Mouse (Mus musculus): ENCODE results near the gene Dennd1b. TPM values are rescaled to one million over a fixed set of nuclear protein-coding genes. Genes with fewer than 3 reads are reported as not detected.
A peak's percentile ranks its signal among the peaks of the same experiment; 100 is the strongest.

Dennd1b gene
- polyA plus RNA-seq, 1 experiment from 2014 or later: 12.6 TPM

DNA sequence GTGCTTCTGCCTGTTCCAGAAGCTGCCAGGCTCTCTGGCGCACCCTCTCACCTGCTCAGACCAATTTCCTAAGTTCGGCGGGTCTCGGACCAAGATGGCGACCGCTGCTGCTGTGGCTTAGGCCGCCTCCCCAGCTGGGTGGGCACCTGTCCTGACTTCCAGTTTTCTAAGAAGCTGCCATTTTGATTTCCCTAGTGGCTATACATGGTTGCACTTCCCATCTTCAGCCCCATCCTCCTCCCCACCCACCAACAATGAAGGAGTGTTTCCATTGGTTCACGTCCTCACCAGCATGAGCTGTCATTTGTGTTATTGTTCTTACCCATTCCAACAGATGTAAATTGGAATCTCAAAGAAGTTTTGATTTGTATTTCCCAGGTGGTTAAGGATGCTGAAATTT lies 159.4 kb downstream of the Dennd1b start:
- DNase-seq (ENCODE audit: low spot score): no peak
- Histone ChIP-seq H3K36me3 (ENCODE audit: insufficient read depth, low read length) (no peaks in the 10 kb centered on the region), H3K9ac (replicated peaks; ENCODE audit: low read depth) (no peak overlapping the region), H3K9me3 (ENCODE audit: low read length) (no peaks in the 10 kb centered on the region), H3K27me3 (replicated peaks; ENCODE audit: insufficient read depth, low read length) (no peaks in the 10 kb centered on the region), H3K4me1 (ENCODE audit: insufficient read depth, low read depth, low read length) (no peaks in the 10 kb centered on the region; the same call in 1 of the 2 replicates), H3K4me2 (replicated peaks; ENCODE audit: low read depth, low read length) (no peak overlapping the region), H3K27ac (ENCODE audit: low read length) (no peak overlapping the region), H3K4me3 (ENCODE audit: low read depth, low read length) (no peak overlapping the region)
- TF ChIP-seq CTCF (IDR thresholded peaks at IDR 0.05) (no peak), EP300 (IDR thresholded peaks at IDR 0.05) (no peak)
- no peak for ATAC-seq
- 97% methylated on average over 8 of the region's 8 CpGs for WGBS

DNA sequence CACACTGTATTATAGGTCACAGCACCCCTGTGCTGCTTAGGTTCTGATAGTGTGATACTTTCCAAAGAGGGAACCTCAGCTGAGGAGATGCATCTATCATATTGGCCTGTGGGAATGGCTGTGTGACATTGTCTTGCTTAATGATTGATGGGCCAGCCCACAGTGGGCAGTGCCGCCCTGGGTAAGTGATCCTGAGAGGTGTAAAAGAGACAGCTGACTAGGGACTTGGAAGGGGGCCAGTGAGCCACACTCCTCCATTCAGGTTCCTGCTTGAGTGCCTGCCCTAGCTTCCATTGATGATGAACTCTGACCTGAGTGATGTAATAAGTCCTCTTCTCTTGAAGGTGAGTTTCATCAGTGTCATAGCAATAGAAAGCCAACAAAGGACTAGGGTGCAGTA lies 176.4 kb downstream of the Dennd1b start:
- Histone ChIP-seq H3K36me3 (ENCODE audit: insufficient read depth, low read length) (no peaks in the 10 kb centered on the region), H3K4me1 (ENCODE audit: insufficient read depth, low read depth, low read length) (no peaks in the 10 kb centered on the region), H3K4me2 (replicated peaks; ENCODE audit: low read depth, low read length) (no peak overlapping the region), H3K27me3 (replicated peaks; ENCODE audit: insufficient read depth, low read length) (no peaks in the 10 kb centered on the region), H3K9me3 (ENCODE audit: low read length) (no peaks in the 10 kb centered on the region), H3K27ac (ENCODE audit: low read length) (no peak overlapping the region), H3K4me3 (ENCODE audit: low read depth, low read length) (no peak overlapping the region), H3K9ac (replicated peaks; ENCODE audit: low read depth) (no peak overlapping the region)
- TF ChIP-seq EP300 (IDR thresholded peaks at IDR 0.05) (no peak), CTCF (IDR thresholded peaks at IDR 0.05) (no peak)
- 52% methylated on average over 1 of the region's 1 CpGs for WGBS
- DNase-seq (ENCODE audit: low spot score): no peak
- no peak for ATAC-seq

DNA sequence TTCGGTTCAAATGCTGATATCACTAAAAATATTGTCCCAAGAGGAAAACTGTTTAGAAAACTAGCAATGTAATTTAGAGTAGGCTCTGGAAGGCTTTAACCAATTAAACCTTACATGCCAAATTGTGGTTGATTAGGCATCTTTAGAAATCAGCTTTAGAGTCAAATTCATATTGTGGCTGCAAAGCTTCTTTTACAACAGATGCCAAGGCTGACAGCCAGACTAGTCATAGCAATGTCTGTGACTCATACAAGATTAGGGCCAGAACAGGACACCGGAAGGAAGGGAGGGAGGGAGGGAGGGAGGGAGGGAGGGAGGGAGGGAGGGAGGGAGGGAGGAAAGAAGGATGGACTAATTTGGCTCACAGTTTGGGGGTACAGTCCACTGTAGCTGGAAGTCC lies 182.3 kb downstream of the Dennd1b start:
- no peak overlapping the region for H3K4me2 ChIP-seq (replicated peaks; ENCODE audit: low read depth, low read length)
- DNase-seq (ENCODE audit: low spot score): no peak

DNA sequence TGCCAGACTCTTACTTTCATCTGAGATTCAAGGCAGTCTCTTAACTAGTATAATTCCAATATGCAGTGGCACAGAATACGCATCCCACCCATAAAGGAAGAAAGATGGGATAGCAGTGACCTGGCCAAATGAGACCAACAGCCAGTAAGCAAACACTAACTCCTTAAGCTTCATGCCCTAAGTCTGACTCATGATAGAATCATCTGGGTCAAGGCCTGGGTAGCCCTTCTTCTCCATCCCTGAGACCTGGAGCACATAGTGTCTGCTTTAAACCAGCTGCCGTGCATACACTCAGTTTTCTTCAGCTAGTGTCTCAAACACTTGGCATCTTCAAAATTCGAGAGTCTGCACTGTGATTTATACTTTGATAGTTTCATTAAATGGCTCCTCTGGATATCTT lies 183.1 kb downstream of the Dennd1b start:
- Histone ChIP-seq H3K27me3 (replicated peaks; ENCODE audit: insufficient read depth, low read length) (no peaks in the 10 kb centered on the region), H3K4me3 (ENCODE audit: low read depth, low read length) (no peak overlapping the region), H3K4me1 (ENCODE audit: insufficient read depth, low read depth, low read length) (no peaks in the 10 kb centered on the region), H3K27ac (ENCODE audit: low read length) (no peak overlapping the region), H3K9me3 (ENCODE audit: low read length) (no peaks in the 10 kb centered on the region), H3K4me2 (replicated peaks; ENCODE audit: low read depth, low read length) (no peak overlapping the region), H3K36me3 (ENCODE audit: insufficient read depth, low read length) (no peaks in the 10 kb centered on the region), H3K9ac (replicated peaks; ENCODE audit: low read depth) (no peak overlapping the region)
- no peak for TF ChIP-seq EP300 (IDR thresholded peaks at IDR 0.05)
- no peak for TF ChIP-seq CTCF (IDR thresholded peaks at IDR 0.05)
- 88% methylated on average over 3 of the region's 3 CpGs for WGBS
- ATAC-seq: no peak
- no peak for DNase-seq (ENCODE audit: low spot score)

More for the DNA sequence above, 182.3 kb downstream of the Dennd1b start:
- Histone ChIP-seq H3K4me3 (ENCODE audit: low read depth, low read length) (no peak overlapping the region), H3K27me3 (replicated peaks; ENCODE audit: insufficient read depth, low read length) (no peaks in the 10 kb centered on the region), H3K36me3 (ENCODE audit: insufficient read depth, low read length) (no peaks in the 10 kb centered on the region), H3K27ac (ENCODE audit: low read length) (no peak overlapping the region), H3K9me3 (ENCODE audit: low read length) (no peaks in the 10 kb centered on the region), H3K4me1 (ENCODE audit: insufficient read depth, low read depth, low read length) (no peaks in the 10 kb centered on the region), H3K9ac (replicated peaks; ENCODE audit: low read depth) (no peak overlapping the region)
- TF ChIP-seq EP300 (IDR thresholded peaks at IDR 0.05) (no peak), CTCF (IDR thresholded peaks at IDR 0.05) (no peak)
- whole genome bisulfite sequencing: 70% methylated on average over 2 of the region's 2 CpGs
- ATAC-seq: no peak

DNA sequence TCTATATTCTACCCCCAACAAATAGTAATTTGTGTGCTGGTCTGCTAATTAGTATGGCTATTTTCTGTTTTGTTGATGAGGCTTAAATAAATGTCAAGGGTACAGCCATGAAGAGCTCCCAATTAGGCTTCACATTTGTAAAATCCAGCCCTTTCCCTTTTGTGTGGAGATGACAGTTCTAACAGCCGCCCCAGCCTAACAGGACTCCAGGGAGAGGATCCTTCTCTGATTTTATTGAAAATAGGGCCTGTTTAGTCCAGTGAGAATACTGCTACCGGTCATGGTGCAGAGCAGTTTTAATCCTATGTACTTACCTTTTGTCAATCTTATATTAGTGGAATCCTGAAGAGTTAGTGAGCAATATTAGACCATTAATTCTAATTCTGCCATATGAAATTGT lies 189.8 kb downstream of the Dennd1b start:
- Histone ChIP-seq H3K27ac (ENCODE audit: low read length) (no peak overlapping the region), H3K36me3 (ENCODE audit: insufficient read depth, low read length) (no peaks in the 10 kb centered on the region), H3K4me3 (ENCODE audit: low read depth, low read length) (no peak overlapping the region), H3K4me2 (replicated peaks; ENCODE audit: low read depth, low read length) (no peak overlapping the region), H3K4me1 (ENCODE audit: insufficient read depth, low read depth, low read length) (no peaks in the 10 kb centered on the region), H3K9me3 (ENCODE audit: low read length) (no peaks in the 10 kb centered on the region), H3K9ac (replicated peaks; ENCODE audit: low read depth) (no peak overlapping the region), H3K27me3 (replicated peaks; ENCODE audit: insufficient read depth, low read length) (no peaks in the 10 kb centered on the region)
- no peak for TF ChIP-seq EP300 (IDR thresholded peaks at IDR 0.05)
- TF ChIP-seq CTCF (IDR thresholded peaks at IDR 0.05): no peak
- no peak for ATAC-seq
- WGBS: 92% methylated on average over 2 of the region's 2 CpGs
- DNase-seq (ENCODE audit: low spot score): no peak

DNA sequence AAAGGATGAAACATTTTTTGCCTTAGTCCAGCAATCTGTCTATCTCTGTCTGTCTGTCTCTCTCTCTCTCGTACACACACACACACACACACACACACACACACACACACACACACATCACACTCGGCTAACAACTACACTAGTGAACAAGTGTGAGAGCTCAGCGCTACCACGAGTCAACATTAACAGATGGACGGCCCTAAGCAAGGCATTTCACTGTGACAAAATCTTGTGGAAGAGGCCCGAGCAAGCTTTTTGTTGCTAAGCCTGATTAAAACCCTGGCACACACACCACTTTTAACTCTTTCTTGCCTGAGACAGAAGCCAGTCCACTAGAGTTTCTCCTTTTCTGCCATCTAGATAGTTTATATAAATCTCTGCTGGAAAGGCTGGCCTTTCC lies 190.3 kb downstream of the Dennd1b start:
- Histone ChIP-seq H3K4me2 (replicated peaks; ENCODE audit: low read depth, low read length) (no peak overlapping the region), H3K9me3 (ENCODE audit: low read length) (no peaks in the 10 kb centered on the region), H3K36me3 (ENCODE audit: insufficient read depth, low read length) (no peaks in the 10 kb centered on the region), H3K4me1 (ENCODE audit: insufficient read depth, low read depth, low read length) (no peaks in the 10 kb centered on the region), H3K27me3 (replicated peaks; ENCODE audit: insufficient read depth, low read length) (no peaks in the 10 kb centered on the region), H3K27ac (ENCODE audit: low read length) (no peak overlapping the region), H3K4me3 (ENCODE audit: low read depth, low read length) (no peak overlapping the region), H3K9ac (replicated peaks; ENCODE audit: low read depth) (no peak overlapping the region)
- ATAC-seq (no peak), DNase-seq (ENCODE audit: low spot score) (no peak)
- no peak for TF ChIP-seq CTCF (IDR thresholded peaks at IDR 0.05)
- WGBS: 64% methylated on average over 6 of the region's 6 CpGs

DNA sequence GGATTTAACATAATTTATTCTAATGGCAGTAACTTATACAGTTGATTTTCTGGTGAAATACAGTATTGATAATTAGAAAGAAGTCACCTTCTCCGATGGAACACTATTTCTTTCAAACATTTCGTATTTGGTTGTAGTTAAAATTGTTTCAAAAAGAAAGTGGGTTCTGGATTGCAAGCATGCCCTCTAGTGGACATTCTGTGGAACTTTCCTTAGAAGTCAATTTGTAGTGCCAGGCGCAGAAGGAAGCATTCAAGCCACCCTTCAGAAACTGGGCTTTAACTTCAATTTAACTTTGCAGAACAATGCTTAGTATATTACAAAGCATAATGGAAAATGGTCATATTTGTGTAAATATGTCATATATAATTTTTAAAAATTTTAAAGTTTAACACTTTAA lies 193.2 kb downstream of the Dennd1b start:
- Histone ChIP-seq H3K4me2 (replicated peaks; ENCODE audit: low read depth, low read length) (no peak overlapping the region), H3K27me3 (replicated peaks; ENCODE audit: insufficient read depth, low read length) (no peaks in the 10 kb centered on the region), H3K27ac (ENCODE audit: low read length) (no peak overlapping the region), H3K9ac (replicated peaks; ENCODE audit: low read depth) (no peak overlapping the region), H3K4me1 (ENCODE audit: insufficient read depth, low read depth, low read length) (no peaks in the 10 kb centered on the region), H3K9me3 (ENCODE audit: low read length) (no peaks in the 10 kb centered on the region), H3K36me3 (ENCODE audit: insufficient read depth, low read length) (no peaks in the 10 kb centered on the region), H3K4me3 (ENCODE audit: low read depth, low read length) (no peak overlapping the region)
- 15% methylated on average over 3 of the region's 3 CpGs for WGBS
- ATAC-seq: no peak
- TF ChIP-seq CTCF (IDR thresholded peaks at IDR 0.05) (peak; percentile 81), EP300 (IDR thresholded peaks at IDR 0.05) (no peak)
- peak; percentile 78 for DNase-seq (ENCODE audit: low spot score)
